Mouse (Mus musculus): Measurements from ENCODE around the gene Zfp61.
"Not testable (repeated sequence)": the region's sequence is repeated elsewhere in the genome, so short reads cannot be mapped to it uniquely, and the experiment has no call there.

The Zfp61 gene

GRCm38 (mm10) chr7:24296386-24296785, 4.6 kb downstream of the Zfp61 start:
- no peak for DNase-seq

- no peak for DNase-seq
Observed at GRCm38 (mm10) chr7:24295376-24295775, 5.7 kb downstream of the Zfp61 start.

GRCm38 (mm10) chr7:24294763-24295162, 6.3 kb downstream of the Zfp61 start:
- DNase-seq, result no peak

- peak; percentile 52 for DNase-seq
Observed at GRCm38 (mm10) chr7:24293061-24293851, 7.8 kb downstream of the Zfp61 start.

- DNase-seq, result no peak
Observed at GRCm38 (mm10) chr7:24291387-24292090, 9.5 kb downstream of the Zfp61 start.

GRCm38 (mm10) chr7:24290106-24290693, 10.8 kb downstream of the Zfp61 start:
- no peak for DNase-seq

GRCm38 (mm10) chr7:24288512-24288911, 12.5 kb downstream of the Zfp61 start:
- no peak for DNase-seq

GRCm38 (mm10) chr7:24287670-24288069, 13.4 kb downstream of the Zfp61 start:
- no peak for DNase-seq

GRCm38 (mm10) chr7:24286916-24287315, 14.1 kb downstream of the Zfp61 start:
- DNase-seq, result no peak

GRCm38 (mm10) chr7:24286090-24286489, 14.9 kb downstream of the Zfp61 start:
- DNase-seq, result no peak

GRCm38 (mm10) chr7:24280858-24281145, 20.2 kb downstream of the Zfp61 start:
- no peak for DNase-seq

- no peak for DNase-seq
Observed at GRCm38 (mm10) chr7:24280031-24280857, 20.8 kb downstream of the Zfp61 start.

GRCm38 (mm10) chr7:24278771-24279170, 22.3 kb downstream of the Zfp61 start:
- DNase-seq, result not testable (repeated sequence)

GRCm38 (mm10) chr7:24274456-24274855, 26.6 kb downstream of the Zfp61 start:
- DNase-seq, result no peak

- no peak for DNase-seq
Observed at GRCm38 (mm10) chr7:24271191-24271590, 29.8 kb downstream of the Zfp61 start.

GRCm38 (mm10) chr7:24270288-24270672, 30.8 kb downstream of the Zfp61 start, which contains the start of gene Zfp93:
Gene Zfp93 (plus strand): TSS chr7:24270420.
- DNase-seq, result peak; percentile 70

GRCm38 (mm10) chr7:24269667-24270287, 31.3 kb downstream of the Zfp61 start:
- DNase-seq, result no peak

- DNase-seq, result no peak
Observed at GRCm38 (mm10) chr7:24269256-24269655, 31.8 kb downstream of the Zfp61 start.

GRCm38 (mm10) chr7:24268176-24269155, 32.6 kb downstream of the Zfp61 start:
- no peak for DNase-seq

- no peak for DNase-seq
Observed at GRCm38 (mm10) chr7:24260000-24260312, 41.1 kb downstream of the Zfp61 start.

- DNase-seq, result no peak
Observed at GRCm38 (mm10) chr7:24259306-24259999, 41.6 kb downstream of the Zfp61 start.

Data from liver (tissue).